Mouse (Mus musculus) adrenal gland, postnatal 25 days (tissue): ENCODE results near the gene Rsc1a1. TPM values are rescaled to one million over a fixed set of nuclear protein-coding genes. Genes with fewer than 3 reads are reported as not detected.

Experiments
- DNase-seq: peaks from one replicate; pipeline ENCODE4 v3.0.0; 2021; ENCODE audit warnings: mixed read lengths
- total RNA-seq: library from RNA; stranded (reverse); gene quantifications from 2 replicates; pipeline ENCODE4 v1.2.3, GENCODE M21; 2021

Gene Rsc1a1
- total RNA-seq, 1 experiment from 2014 or later = not detected

- no peak for DNase-seq
Measured at GRCm38 (mm10) chr4:141694719-141695118, 9.3 kb upstream of the Rsc1a1 start.

- DNase-seq = no peak
Measured at GRCm38 (mm10) chr4:141688505-141688904, 3.1 kb upstream of the Rsc1a1 start.

GRCm38 (mm10) chr4:141686525-141686924 lies 1.1 kb upstream of the Rsc1a1 start:
- DNase-seq = no peak

GRCm38 (mm10) chr4:141686093-141686492 lies 694 bp upstream of the Rsc1a1 start:
- no peak for DNase-seq

GRCm38 (mm10) chr4:141682706-141683230 lies 2.6 kb downstream of the Rsc1a1 start:
- peak; percentile 67 for DNase-seq

- DNase-seq = peak; percentile 56
Measured at GRCm38 (mm10) chr4:141681767-141682166, 3.6 kb downstream of the Rsc1a1 start.

GRCm38 (mm10) chr4:141680892-141681291 lies 4.5 kb downstream of the Rsc1a1 start:
- DNase-seq = no peak

- no peak for DNase-seq
Measured at GRCm38 (mm10) chr4:141679016-141679415, 6.4 kb downstream of the Rsc1a1 start.

- no peak for DNase-seq
Measured at GRCm38 (mm10) chr4:141676462-141676979, 8.9 kb downstream of the Rsc1a1 start.

- DNase-seq = no peak
Measured at GRCm38 (mm10) chr4:141672325-141672724, 13.1 kb downstream of the Rsc1a1 start.

- DNase-seq = no peak
Measured at GRCm38 (mm10) chr4:141671389-141671788, 14.0 kb downstream of the Rsc1a1 start.

- DNase-seq = peak; percentile 42
Measured at GRCm38 (mm10) chr4:141669898-141670712, 15.3 kb downstream of the Rsc1a1 start.

GRCm38 (mm10) chr4:141664799-141665198 lies 20.6 kb downstream of the Rsc1a1 start, which contains the start of gene Plekhm2:
Gene Plekhm2, minus strand, starts transcription at chr4:141664899.
- DNase-seq = no peak

- DNase-seq = peak; percentile 86
Measured at GRCm38 (mm10) chr4:141664011-141664745, 21.2 kb downstream of the Rsc1a1 start.

- DNase-seq = peak; percentile 54
Measured at GRCm38 (mm10) chr4:141663122-141663931, 22.1 kb downstream of the Rsc1a1 start.

GRCm38 (mm10) chr4:141660884-141661283 lies 24.5 kb downstream of the Rsc1a1 start:
- DNase-seq = no peak

- no peak for DNase-seq
Measured at GRCm38 (mm10) chr4:141659739-141660138, 25.7 kb downstream of the Rsc1a1 start.

GRCm38 (mm10) chr4:141658846-141659484 lies 26.4 kb downstream of the Rsc1a1 start:
- peak; percentile 68 for DNase-seq

- no peak for DNase-seq
Measured at GRCm38 (mm10) chr4:141656932-141657331, 28.5 kb downstream of the Rsc1a1 start.

GRCm38 (mm10) chr4:141655908-141656608 lies 29.3 kb downstream of the Rsc1a1 start:
- peak; percentile 37 for DNase-seq

- no peak for DNase-seq
Measured at GRCm38 (mm10) chr4:141654509-141654908, 30.9 kb downstream of the Rsc1a1 start.
